ENCODE assay signal across 25 mouse cellular contexts in genomic region chr1:80635825-80636224, GRCm38 (mm10).
A peak's percentile ranks its signal among the peaks of the same experiment; 100 is the strongest.
DNase-seq lines count a peak whose midpoint lies in the region; ATAC-seq and TF ChIP-seq lines count a peak whose summit lies in the region.
"Had no signal": no experiment of that assay in that cellular context is flagged by ENCODE, and none has a peak within 500 bp of the region (broad histone marks: within the 10 kb centered on the region; RNA-seq: fewer than 3 reads in every experiment).

No protein-coding gene starts in this region.

- H3K4me3 ChIP-seq in liver, adult 2 months (ENCODE audit: insufficient read depth, low read depth, low read length) = no peak overlapping the region
- H3K4me3 ChIP-seq in bone marrow macrophage, adult 2 months (ENCODE audit: insufficient read depth, low read length) = no peak overlapping the region
- H3K4me3 ChIP-seq: embryonic facial prominence, embryonic 13.5 days; erythroblast, embryonic 14.5 days; forebrain, embryonic 12.5 days; gastrocnemius, adult 2 months; heart, embryonic 12.5 days; hindbrain, embryonic 10.5 days; myocyte had no signal

- 0 out of 2 replicates have a peak overlapping the region, but pooled peaks have one; percentile 7 for H3K27ac ChIP-seq in liver, adult 2 months (replicated peaks; ENCODE audit: insufficient read depth, low read depth, low read length)
- peak overlapping the region; percentile 91 for H3K27ac ChIP-seq in bone marrow macrophage, adult 2 months (ENCODE audit: insufficient read depth, low read depth, low read length)
- H3K27ac ChIP-seq: embryonic facial prominence, embryonic 13.5 days; forebrain, embryonic 12.5 days; hindbrain, embryonic 10.5 days; hindbrain, postnatal 0 days; stomach, postnatal 0 days had no signal

- 88% methylated on average over 4 of the region's 4 CpGs for WGBS in liver, adult 2 months

- no peak for DNase-seq in liver, adult 2 months (ENCODE audit: extremely low read depth, low read depth, low spot score)
- no peak for DNase-seq in liver
- DNase-seq in CD4-positive, CD25-positive, alpha-beta regulatory T cell, adult 2 months (ENCODE audit: low read depth, low spot score) = peak; percentile 47
- DNase-seq in urinary bladder, adult 2 months (ENCODE audit: low spot score) = no peak
- DNase-seq in cerebellum, postnatal 25 days = no peak
- DNase-seq: adrenal gland, postnatal 36 days; cerebellum, adult 18-20 months; cerebellum, postnatal 14 days; embryo, embryonic 11 days; gastrocnemius, adult 2 months; heart, postnatal 10 days; kidney, postnatal 25 days; lung, adult 18-20 months; lung, postnatal 10 days had no signal

- H3K4me1 ChIP-seq in liver, adult 2 months (ENCODE audit: control insufficient read depth, insufficient read depth, low read length) = peaks cover 2% of the 10 kb centered on the region; the same call in 1 of the 2 replicates
- H3K4me1 ChIP-seq in bone marrow macrophage, adult 2 months (ENCODE audit: control insufficient read depth, insufficient read depth, low read length) = peaks cover 46% of the 10 kb centered on the region
- H3K4me1 ChIP-seq: heart, embryonic 12.5 days had no signal

- H3K27me3 ChIP-seq in liver, adult 2 months (ENCODE audit: control insufficient read depth, insufficient read depth, low read length) = no peaks in the 10 kb centered on the region
- H3K27me3 ChIP-seq: embryonic facial prominence, embryonic 13.5 days; forebrain, embryonic 12.5 days; heart, embryonic 12.5 days had no signal

- no peak for TF ChIP-seq CTCF in liver, adult 2 months (IDR thresholded peaks at IDR 0.05; ENCODE audit: low read depth, low read length)
- no peak for TF ChIP-seq CTCF in bone marrow macrophage, adult 2 months (IDR thresholded peaks at IDR 0.05; ENCODE audit: low read depth, low read length)

- no peak for TF ChIP-seq POLR2A in liver, adult 2 months (IDR thresholded peaks at IDR 0.05; ENCODE audit: extremely low read depth, insufficient read depth, low read length)
- TF ChIP-seq POLR2A in bone marrow macrophage, adult 2 months (IDR thresholded peaks at IDR 0.05; ENCODE audit: borderline replicate concordance, low read depth, low read length) = no peak

- ATAC-seq in megakaryocyte, adult 5-6 weeks (ENCODE audit: poor library complexity, severe bottlenecking) = peak; percentile 43
- ATAC-seq: hindbrain, postnatal 0 days; intestine, postnatal 0 days had no signal

- H3K36me3 ChIP-seq in liver, adult 2 months (ENCODE audit: control insufficient read depth, insufficient read depth, low read length) = no peaks in the 10 kb centered on the region
- H3K36me3 ChIP-seq: embryonic facial prominence, embryonic 13.5 days; forebrain, embryonic 12.5 days; heart, embryonic 12.5 days; hindbrain, embryonic 10.5 days had no signal

- no peak overlapping the region for H3K9ac ChIP-seq in liver, adult 2 months (ENCODE audit: low read depth, low read length)
- H3K9ac ChIP-seq: embryonic facial prominence, embryonic 13.5 days; forebrain, embryonic 12.5 days; heart, embryonic 12.5 days had no signal

- H3K79me2 ChIP-seq in liver, adult 2 months (ENCODE audit: control insufficient read depth, insufficient read depth, low read length) = no peaks in the 10 kb centered on the region
